10 mouse cellular contexts compared by ENCODE assay signal in genomic region chr10:23403351-23403938, GRCm38 (mm10). TPM values are rescaled to one million over a fixed set of nuclear protein-coding genes. Genes with fewer than 3 reads are reported as not detected.
DNase-seq lines count a peak whose midpoint lies in the region; ATAC-seq and TF ChIP-seq lines count a peak whose summit lies in the region.
"Had no signal": no experiment of that assay in that cellular context is flagged by ENCODE, and none has a peak within 500 bp of the region (broad histone marks: within the 10 kb centered on the region; RNA-seq: fewer than 3 reads in every experiment).

No protein-coding gene starts in this region.

- no peaks in the 10 kb centered on the region for H3K36me3 ChIP-seq in lung, postnatal 0 days (ENCODE audit: insufficient read depth, low read length)
- no peaks in the 10 kb centered on the region for H3K36me3 ChIP-seq in forebrain, embryonic 13.5 days (ENCODE audit: poor library complexity, severe bottlenecking)
- H3K36me3 ChIP-seq in midbrain, embryonic 14.5 days (ENCODE audit: control insufficient read depth, insufficient read depth, low read length), result no peaks in the 10 kb centered on the region
- H3K36me3 ChIP-seq: G1E had no signal

- TF ChIP-seq CTCF in lung, postnatal 0 days (IDR thresholded peaks at IDR 0.05), result peak; percentile 40

- no peak overlapping the region for H3K27ac ChIP-seq in lung, postnatal 0 days (ENCODE audit: low read length)
- no peak overlapping the region for H3K27ac ChIP-seq in forebrain, embryonic 13.5 days
- no peak overlapping the region for H3K27ac ChIP-seq in midbrain, embryonic 14.5 days (replicated peaks; ENCODE audit: low read depth, low read length)

- H3K4me1 ChIP-seq in lung, postnatal 0 days (ENCODE audit: insufficient read depth, low read depth, low read length), result no peaks in the 10 kb centered on the region
- H3K4me1 ChIP-seq in forebrain, embryonic 13.5 days, result peaks cover 3% of the 10 kb centered on the region
- H3K4me1 ChIP-seq in midbrain, embryonic 14.5 days (ENCODE audit: control insufficient read depth, insufficient read depth, low read length), result no peaks in the 10 kb centered on the region

- H3K4me3 ChIP-seq in lung, postnatal 0 days (ENCODE audit: low read depth, low read length), result no peak overlapping the region
- H3K4me3 ChIP-seq in forebrain, embryonic 13.5 days, result no peak overlapping the region
- H3K4me3 ChIP-seq in midbrain, embryonic 14.5 days (replicated peaks; ENCODE audit: low read depth, low read length), result no peak overlapping the region

- H3K9ac ChIP-seq in lung, postnatal 0 days (replicated peaks; ENCODE audit: low read depth), result no peak overlapping the region
- no peak overlapping the region for H3K9ac ChIP-seq in forebrain, embryonic 13.5 days
- no peak overlapping the region for H3K9ac ChIP-seq in midbrain, embryonic 14.5 days (replicated peaks; ENCODE audit: low read length)

- no peaks in the 10 kb centered on the region for H3K27me3 ChIP-seq in lung, postnatal 0 days (replicated peaks; ENCODE audit: insufficient read depth, low read length)
- H3K27me3 ChIP-seq in forebrain, embryonic 13.5 days, result no peaks in the 10 kb centered on the region
- no peaks in the 10 kb centered on the region for H3K27me3 ChIP-seq in midbrain, embryonic 14.5 days (ENCODE audit: control insufficient read depth, insufficient read depth, low read length)

- 42% methylated on average over 4 of the region's 4 CpGs for WGBS in lung, postnatal 0 days
- WGBS in forebrain, embryonic 13.5 days, result 56% methylated on average over 4 of the region's 4 CpGs
- 65% methylated on average over 4 of the region's 4 CpGs for WGBS in midbrain, embryonic 14.5 days

- no peak for ATAC-seq in lung, postnatal 0 days
- peak; percentile 84 for ATAC-seq in forebrain, embryonic 13.5 days
- peak; percentile 55 for ATAC-seq in midbrain, embryonic 14.5 days (ENCODE audit: low FRiP score, low TSS enrichment)

- peak; percentile 7 for DNase-seq in gastrocnemius, adult 18-20 months (ENCODE audit: low spot score)
- DNase-seq in gastrocnemius, postnatal 10 days, result no peak
- DNase-seq in lung, postnatal 0 days (ENCODE audit: low spot score), result peak; percentile 38
- no peak for DNase-seq in lung, postnatal 36 days
- DNase-seq in midbrain, embryonic 14.5 days, result peak; percentile 49
- no peak for DNase-seq in spleen, adult 12 weeks (ENCODE audit: low spot score)
- DNase-seq in ovary, adult 18-20 months (ENCODE audit: low spot score), result no peak
- DNase-seq: lung, adult 18-20 months had no signal

- TF ChIP-seq EP300 in lung, postnatal 0 days (IDR thresholded peaks at IDR 0.05), result no peak

- H3K4me2 ChIP-seq in lung, postnatal 0 days (replicated peaks; ENCODE audit: low read depth, low read length), result no peak overlapping the region
- no peak overlapping the region for H3K4me2 ChIP-seq in forebrain, embryonic 13.5 days
- no peak overlapping the region for H3K4me2 ChIP-seq in midbrain, embryonic 14.5 days (ENCODE audit: low read length)

- no peaks in the 10 kb centered on the region for H3K9me3 ChIP-seq in lung, postnatal 0 days (ENCODE audit: low read length)
- H3K9me3 ChIP-seq in forebrain, embryonic 13.5 days (replicated peaks), result peaks cover 9% of the 10 kb centered on the region; the same call in 1 of the 2 replicates
- H3K9me3 ChIP-seq in midbrain, embryonic 14.5 days (ENCODE audit: control insufficient read depth, low read length), result peaks cover 5% of the 10 kb centered on the region
- H3K9me3 ChIP-seq: G1E had no signal

RNA-seq across cellular contexts. Expression of gene Eya4, which starts 52.9 kb away (rescaled TPM):
- 10 to 100 TPM; 31.1 to 31.6 TPM for total RNA-seq in gastrocnemius, adult 18-20 months (2021)
- 10 to 100 TPM; 50.2 to 55.4 TPM for total RNA-seq in gastrocnemius, postnatal 10 days (2021)
- 0.11 and 0.17 TPM in 2 replicates for polyA plus RNA-seq in lung, postnatal 0 days (2015; fragmentation: Nextera tagmentation; extraction: Ambion mirVana)
- polyA plus RNA-seq in forebrain, embryonic 13.5 days (2015; fragmentation: Nextera tagmentation; extraction: Ambion mirVana), result 1.7 and 3.1 TPM in 2 replicates
- 0.28 and 0.55 TPM in 2 replicates for polyA plus RNA-seq in midbrain, embryonic 14.5 days (2014; fragmentation: Nextera tagmentation; extraction: Ambion mirVana)
- polyA plus RNA-seq: G1E had no signal

Comparison
In these comparisons a context has a peak if more than half of its experiments do, and no peak if none do; other contexts are left out.
1. DNase-seq: peak in gastrocnemius, adult 18-20 months (single experiment), lung, postnatal 0 days (single experiment) and midbrain, embryonic 14.5 days (single experiment); none in gastrocnemius, postnatal 10 days (single experiment), lung, postnatal 36 days (single experiment), spleen, adult 12 weeks (single experiment) and ovary, adult 18-20 months (single experiment).